Mouse (Mus musculus) stomach, postnatal 0 days (tissue): ENCODE measurements around the gene 2210011C24Rik. TPM values are rescaled to one million over a fixed set of nuclear protein-coding genes. Genes with fewer than 3 reads are reported as not detected.

Experiments used
- ATAC-seq: fragments of 200-750 bp; cut with Nextera tagmentation; 2 replicates; pipeline ENCODE4 v1.8.0; 2017; ENCODE audit not compliant: low FRiP score, low TSS enrichment
- DNase-seq: peaks from one replicate; pipeline ENCODE4 v3.0.0-alpha.2; 2016; ENCODE audit warnings: low spot score
- H3K27ac ChIP-seq: fragments of 300-500 bp; sonication (generic); replicated peaks from 2 replicates; pipeline ENCODE4 v1.5.1; 2014; ENCODE audit warnings: mild to moderate bottlenecking, control low read depth
- H3K27me3 ChIP-seq: fragments of 300-500 bp; sonication (generic); 2 replicates; pipeline ENCODE4 v1.6.1; 2014; ENCODE audit warnings: low read length; ENCODE audit not compliant: control insufficient read depth, insufficient read depth
- H3K36me3 ChIP-seq: fragments of 300-500 bp; sonication (generic); 2 replicates; pipeline ENCODE4 v1.6.1; 2014; ENCODE audit warnings: low read length, mixed read lengths; ENCODE audit not compliant: control insufficient read depth, insufficient read depth
- H3K4me1 ChIP-seq: fragments of 300-500 bp; sonication (generic); replicated peaks from 2 replicates; pipeline ENCODE4 v1.6.1; 2014; ENCODE audit warnings: antibody characterized with exemption; ENCODE audit not compliant: control insufficient read depth, insufficient read depth
- H3K4me2 ChIP-seq: fragments of 300-500 bp; sonication (generic); replicated peaks from 2 replicates; pipeline ENCODE4 v1.6.1; 2014; ENCODE audit warnings: low read depth, mild to moderate bottlenecking, control low read depth, moderate library complexity
- H3K4me3 ChIP-seq: fragments of 300-500 bp; sonication (generic); 2 replicates; pipeline ENCODE4 v1.5.1; 2014; ENCODE audit warnings: low read depth, low read length, control low read depth
- H3K9ac ChIP-seq: fragments of 300-500 bp; sonication (generic); 2 replicates; pipeline ENCODE4 v1.6.1; 2014; ENCODE audit warnings: mild to moderate bottlenecking, low read length, control low read depth, mixed read lengths
- H3K9me3 ChIP-seq: fragments of 300-500 bp; sonication (generic); 2 replicates; pipeline ENCODE4 v1.6.1; 2016; ENCODE audit warnings: low read length; ENCODE audit not compliant: control insufficient read depth
- CTCF ChIP-seq: IDR thresholded peaks from 2 replicates; pipeline ENCODE4 v1.5.1; 2016; ENCODE audit warnings: antibody characterized with exemption, low read depth, mild to moderate bottlenecking, moderate library complexity
- EP300 ChIP-seq: optimal IDR thresholded peaks from 2 replicates; pipeline ENCODE3; 2016; ENCODE audit warnings: antibody characterized with exemption
- WGBS: fragments of 180-500 bp; shearing (Covaris S2); extraction: QIAGEN DNeasy Blood & Tissue Kit; methylation state at CpG from one replicate; pipeline ENCODE4 v1.1.7; 2014; 5-methylcytosine and 5-hydroxymethylcytosine counted together
- polyA plus RNA-seq: library from polyadenylated mRNA; unstranded; fragments of >200 nt; fragmentation: Nextera tagmentation; extraction: Ambion mirVana; gene quantifications from 2 replicates; pipeline ENCODE4 v1.2.1, GENCODE M21; 2015

2210011C24Rik gene
- polyA plus RNA-seq, 1 experiment from 2014 or later, result 5.8 TPM

- Histone ChIP-seq H3K9ac (no peak overlapping the region), H3K27ac (no peak overlapping the region), H3K4me1 (peaks cover 13% of the 10 kb centered on the region), H3K36me3 (no peaks in the 10 kb centered on the region), H3K9me3 (no peaks in the 10 kb centered on the region), H3K4me3 (no peak overlapping the region), H3K27me3 (peaks cover 2% of the 10 kb centered on the region; the same call in 1 of the 2 replicates), H3K4me2 (no peak overlapping the region)
- DNase-seq, result peak; percentile 65
- 18% methylated on average over 10 of the region's 10 CpGs for WGBS
- no peak for ATAC-seq
- TF ChIP-seq EP300 (no peak), CTCF (peak; percentile 75)
Observed at GRCm38 (mm10) chr8:84024171-84024570, 12.2 kb upstream of the 2210011C24Rik start.

GRCm38 (mm10) chr8:84023631-84024030 lies 11.7 kb upstream of the 2210011C24Rik start:
- H3K9me3 ChIP-seq, result no peaks in the 10 kb centered on the region
- WGBS, result 71% methylated on average over 1 of the region's 1 CpGs
- no peak overlapping the region for H3K4me2 ChIP-seq
- no peak overlapping the region for H3K4me3 ChIP-seq
- peaks cover 13% of the 10 kb centered on the region for H3K4me1 ChIP-seq
- no peak overlapping the region for H3K27ac ChIP-seq
- DNase-seq, result no peak
- TF ChIP-seq EP300, result no peak
- no peak for TF ChIP-seq CTCF
- no peak for ATAC-seq
- no peaks in the 10 kb centered on the region for H3K36me3 ChIP-seq
- peaks cover 2% of the 10 kb centered on the region; the same call in 1 of the 2 replicates for H3K27me3 ChIP-seq
- no peak overlapping the region for H3K9ac ChIP-seq

- H3K9ac ChIP-seq, result no peak overlapping the region
- H3K36me3 ChIP-seq, result no peaks in the 10 kb centered on the region
- H3K4me1 ChIP-seq, result peaks cover 13% of the 10 kb centered on the region
- WGBS, result 2% methylated on average over 5 of the region's 5 CpGs
- H3K27ac ChIP-seq, result no peak overlapping the region
- DNase-seq (peak; percentile 46), ATAC-seq (no peak)
- H3K4me2 ChIP-seq, result no peak overlapping the region
- TF ChIP-seq EP300 (no peak), CTCF (no peak)
- H3K27me3 ChIP-seq, result peaks cover 2% of the 10 kb centered on the region; the same call in 1 of the 2 replicates
- no peaks in the 10 kb centered on the region for H3K9me3 ChIP-seq
- no peak overlapping the region for H3K4me3 ChIP-seq
Observed at GRCm38 (mm10) chr8:84023085-84023484, 11.1 kb upstream of the 2210011C24Rik start.

- ATAC-seq (0 out of 2 replicates have a peak, but pooled peaks have one; percentile 2), DNase-seq (no peak)
- peaks cover 2% of the 10 kb centered on the region; the same call in 1 of the 2 replicates for H3K27me3 ChIP-seq
- no peaks in the 10 kb centered on the region for H3K9me3 ChIP-seq
- TF ChIP-seq CTCF (no peak), EP300 (no peak)
- peak overlapping the region; percentile 18; the same call in 1 of the 2 replicates for H3K9ac ChIP-seq
- H3K4me1 ChIP-seq, result peaks cover 13% of the 10 kb centered on the region
- H3K4me3 ChIP-seq, result no peak overlapping the region
- 47% methylated on average over 12 of the region's 12 CpGs for WGBS
- H3K27ac ChIP-seq, result no peak overlapping the region
- H3K36me3 ChIP-seq, result no peaks in the 10 kb centered on the region
- H3K4me2 ChIP-seq, result no peak overlapping the region
Observed at GRCm38 (mm10) chr8:84021569-84021968, 9.6 kb upstream of the 2210011C24Rik start.

GRCm38 (mm10) chr8:84021096-84021495 lies 9.1 kb upstream of the 2210011C24Rik start, which contains the start of gene Palm3:
Palm3 (plus strand) TSS chr8:84021471.
- Histone ChIP-seq H3K27ac (no peak within 1 kb of the TSS), H3K4me1 (peaks cover 13% of the 10 kb centered on the region), H3K36me3 (no peaks in the 10 kb centered on the region), H3K4me3 (no peak within 1 kb of the TSS), H3K9ac (peak within 1 kb of the TSS; percentile 18; the same call in 1 of the 2 replicates), H3K27me3 (peaks cover 2% of the 10 kb centered on the region; the same call in 1 of the 2 replicates), H3K9me3 (no peaks in the 10 kb centered on the region), H3K4me2 (peak within 1 kb of the TSS; percentile 27)
- TF ChIP-seq EP300 (no peak), CTCF (peak; percentile 37)
- DNase-seq, result peak; percentile 84
- peak; percentile 70 for ATAC-seq
- WGBS, result 13% methylated on average over 18 of the region's 18 CpGs

GRCm38 (mm10) chr8:84019738-84020137 lies 7.8 kb upstream of the 2210011C24Rik start:
- H3K36me3 ChIP-seq, result no peaks in the 10 kb centered on the region
- H3K9me3 ChIP-seq, result no peaks in the 10 kb centered on the region
- 66% methylated on average over 9 of the region's 9 CpGs for WGBS
- ATAC-seq (peak; percentile 62), DNase-seq (peak; percentile 53)
- H3K9ac ChIP-seq, result no peak overlapping the region
- no peak overlapping the region for H3K4me2 ChIP-seq
- no peak overlapping the region for H3K27ac ChIP-seq
- TF ChIP-seq CTCF (no peak), EP300 (no peak)
- peaks cover 10% of the 10 kb centered on the region for H3K4me1 ChIP-seq
- H3K27me3 ChIP-seq, result no peaks in the 10 kb centered on the region
- H3K4me3 ChIP-seq, result no peak overlapping the region
